Mouse (Mus musculus) embryonic facial prominence, embryonic 13.5 days (tissue): Measurements from ENCODE around the gene Zfhx3. TPM values are rescaled to one million over a fixed set of nuclear protein-coding genes. Genes with fewer than 3 reads are reported as not detected.

Source experiments
- ATAC-seq: fragments of 200-750 bp; cut with Nextera tagmentation; 2 replicates; pipeline ENCODE4 v1.8.0; 2017; ENCODE audit warnings: low read depth; ENCODE audit not compliant: insufficient number of reproducible peaks, insufficient read depth, low FRiP score, low TSS enrichment
- H3K27ac ChIP-seq: fragments of 300-500 bp; sonication (generic); 2 replicates; pipeline ENCODE4 v1.5.1; 2015; ENCODE audit warnings: moderate library complexity, mild to moderate bottlenecking, inconsistent platforms
- H3K27me3 ChIP-seq: fragments of 300-500 bp; sonication (generic); 2 replicates; pipeline ENCODE4 v1.6.1; 2015; ENCODE audit warnings: mild to moderate bottlenecking, inconsistent platforms
- H3K36me3 ChIP-seq: fragments of 300-500 bp; sonication (generic); 2 replicates; pipeline ENCODE4 v1.6.1; 2015; ENCODE audit warnings: mild to moderate bottlenecking, inconsistent platforms
- H3K4me1 ChIP-seq: fragments of 300-500 bp; sonication (generic); 2 replicates; pipeline ENCODE4 v1.6.1; 2015; ENCODE audit warnings: inconsistent platforms
- H3K4me2 ChIP-seq: fragments of 300-500 bp; sonication (generic); 2 replicates; pipeline ENCODE4 v1.6.1; 2015; ENCODE audit warnings: moderate library complexity, mild to moderate bottlenecking, inconsistent platforms
- H3K4me3 ChIP-seq: fragments of 300-500 bp; sonication (generic); 2 replicates; pipeline ENCODE4 v1.5.1; 2015; ENCODE audit warnings: mild to moderate bottlenecking, inconsistent platforms
- H3K9ac ChIP-seq: fragments of 300-500 bp; sonication (generic); 2 replicates; pipeline ENCODE4 v1.6.1; 2015; ENCODE audit warnings: mild to moderate bottlenecking, inconsistent platforms
- H3K9me3 ChIP-seq: fragments of 300-500 bp; sonication (generic); 2 replicates; pipeline ENCODE4 v1.6.1; 2016; ENCODE audit warnings: inconsistent platforms
- WGBS: fragments of 180-500 bp; shearing (Covaris S2); methylation state at CpG from one replicate; pipeline ENCODE4 v1.1.7; 2015; ENCODE audit warnings: mixed read lengths; 5-methylcytosine and 5-hydroxymethylcytosine counted together
- polyA plus RNA-seq: library from polyadenylated mRNA; unstranded; fragments of >200 nt; fragmentation: Nextera tagmentation; extraction: Ambion mirVana; gene quantifications from 2 replicates; pipeline ENCODE4 v1.2.1, GENCODE M21; 2015

Zfhx3 gene
- polyA plus RNA-seq, 1 experiment from 2014 or later, result 29.9 TPM

GRCm38 (mm10) chr8:108243270-108243669 is 300.8 kb downstream of the Zfhx3 start:
- H3K27me3 ChIP-seq, result no peaks in the 10 kb centered on the region
- no peak for ATAC-seq
- H3K9ac ChIP-seq, result no peak overlapping the region
- peak overlapping the region; percentile 64; the same call in 1 of the 2 replicates for H3K27ac ChIP-seq
- peak overlapping the region; percentile 11; the same call in 1 of the 2 replicates for H3K4me2 ChIP-seq
- H3K4me1 ChIP-seq, result peaks cover 48% of the 10 kb centered on the region
- no peak overlapping the region for H3K4me3 ChIP-seq
- WGBS, result 19% methylated on average over 9 of the region's 9 CpGs
- H3K36me3 ChIP-seq, result no peaks in the 10 kb centered on the region
- no peaks in the 10 kb centered on the region for H3K9me3 ChIP-seq

GRCm38 (mm10) chr8:108244636-108245494 is 302.4 kb downstream of the Zfhx3 start:
- Histone ChIP-seq H3K4me3 (no peak overlapping the region; the same call in 1 of the 2 replicates), H3K27ac (no peak overlapping the region), H3K4me1 (peaks cover 46% of the 10 kb centered on the region), H3K9ac (0 out of 2 replicates have a peak overlapping the region, but pooled peaks have one; percentile 27), H3K4me2 (peak overlapping the region; percentile 47), H3K36me3 (no peaks in the 10 kb centered on the region), H3K9me3 (no peaks in the 10 kb centered on the region), H3K27me3 (no peaks in the 10 kb centered on the region)
- WGBS, result 41% methylated on average over 17 of the region's 17 CpGs
- ATAC-seq, result no peak

GRCm38 (mm10) chr8:108245575-108245974 is 303.1 kb downstream of the Zfhx3 start:
- no peak overlapping the region for H3K27ac ChIP-seq
- H3K9ac ChIP-seq, result no peak overlapping the region
- H3K9me3 ChIP-seq, result no peaks in the 10 kb centered on the region
- H3K27me3 ChIP-seq, result no peaks in the 10 kb centered on the region
- no peak overlapping the region for H3K4me2 ChIP-seq
- no peaks in the 10 kb centered on the region for H3K36me3 ChIP-seq
- no peak overlapping the region for H3K4me3 ChIP-seq
- H3K4me1 ChIP-seq, result peaks cover 45% of the 10 kb centered on the region
- WGBS, result 56% methylated on average over 8 of the region's 8 CpGs
- no peak for ATAC-seq

- Histone ChIP-seq H3K4me2 (peak overlapping the region; percentile 12; the same call in 1 of the 2 replicates), H3K27ac (peak overlapping the region; percentile 48; the same call in 1 of the 2 replicates), H3K9me3 (no peaks in the 10 kb centered on the region), H3K27me3 (no peaks in the 10 kb centered on the region), H3K36me3 (no peaks in the 10 kb centered on the region), H3K4me3 (no peak overlapping the region), H3K4me1 (peaks cover 38% of the 10 kb centered on the region), H3K9ac (0 out of 2 replicates have a peak overlapping the region, but pooled peaks have one; percentile 40)
- ATAC-seq, result no peak
- 44% methylated on average over 22 of the region's 22 CpGs for WGBS
These were observed 303.8 kb downstream of the Zfhx3 start for GRCm38 (mm10) chr8:108246035-108246933.

GRCm38 (mm10) chr8:108246934-108247417 is 304.5 kb downstream of the Zfhx3 start:
- H3K27ac ChIP-seq, result no peak overlapping the region
- no peak overlapping the region for H3K4me3 ChIP-seq
- ATAC-seq, result no peak
- no peak overlapping the region for H3K9ac ChIP-seq
- no peaks in the 10 kb centered on the region for H3K27me3 ChIP-seq
- peaks cover 35% of the 10 kb centered on the region for H3K4me1 ChIP-seq
- no peaks in the 10 kb centered on the region for H3K36me3 ChIP-seq
- no peaks in the 10 kb centered on the region for H3K9me3 ChIP-seq
- H3K4me2 ChIP-seq, result no peak overlapping the region
- WGBS, result 49% methylated on average over 7 of the region's 7 CpGs

- Histone ChIP-seq H3K4me1 (no peaks in the 10 kb centered on the region), H3K27ac (no peak overlapping the region), H3K4me2 (no peak overlapping the region), H3K36me3 (no peaks in the 10 kb centered on the region), H3K9ac (no peak overlapping the region), H3K4me3 (no peak overlapping the region), H3K9me3 (no peaks in the 10 kb centered on the region), H3K27me3 (no peaks in the 10 kb centered on the region)
- WGBS, result 51% methylated on average over 11 of the region's 11 CpGs
- no peak for ATAC-seq
These were observed 322.2 kb downstream of the Zfhx3 start for GRCm38 (mm10) chr8:108264593-108265160.

GRCm38 (mm10) chr8:108277960-108278359 is 335.5 kb downstream of the Zfhx3 start:
- Histone ChIP-seq H3K4me2 (no peak overlapping the region), H3K27me3 (no peaks in the 10 kb centered on the region)
- ATAC-seq, result no peak

GRCm38 (mm10) chr8:108281981-108282380 is 339.5 kb downstream of the Zfhx3 start:
- no peaks in the 10 kb centered on the region for H3K36me3 ChIP-seq
- no peak overlapping the region for H3K4me3 ChIP-seq
- no peak overlapping the region for H3K27ac ChIP-seq
- H3K9me3 ChIP-seq, result no peaks in the 10 kb centered on the region
- H3K4me1 ChIP-seq, result peaks cover 5% of the 10 kb centered on the region; the same call in 1 of the 2 replicates
- H3K27me3 ChIP-seq, result no peaks in the 10 kb centered on the region
- H3K4me2 ChIP-seq, result no peak overlapping the region
- no peak for ATAC-seq
- no peak overlapping the region for H3K9ac ChIP-seq
- WGBS, result 70% methylated on average over 12 of the region's 12 CpGs

More at GRCm38 (mm10) chr8:108277960-108278359, 335.5 kb downstream of the Zfhx3 start:
- H3K27ac ChIP-seq, result no peak overlapping the region
- no peaks in the 10 kb centered on the region for H3K36me3 ChIP-seq
- H3K4me3 ChIP-seq, result no peak overlapping the region
- 94% methylated on average over 2 of the region's 2 CpGs for WGBS
- H3K4me1 ChIP-seq, result no peaks in the 10 kb centered on the region
- no peak overlapping the region for H3K9ac ChIP-seq
- no peaks in the 10 kb centered on the region for H3K9me3 ChIP-seq

- Histone ChIP-seq H3K9ac (no peak overlapping the region), H3K9me3 (no peaks in the 10 kb centered on the region), H3K4me2 (no peak overlapping the region), H3K4me3 (no peak overlapping the region), H3K27ac (no peak overlapping the region), H3K4me1 (peaks cover 9% of the 10 kb centered on the region), H3K36me3 (no peaks in the 10 kb centered on the region), H3K27me3 (peaks cover 3% of the 10 kb centered on the region; the same call in 1 of the 2 replicates)
- 65% methylated on average over 5 of the region's 5 CpGs for WGBS
- no peak for ATAC-seq
These were observed 343.7 kb downstream of the Zfhx3 start for GRCm38 (mm10) chr8:108286117-108286516.

GRCm38 (mm10) chr8:108300964-108301615 is 358.6 kb downstream of the Zfhx3 start:
- no peaks in the 10 kb centered on the region for H3K9me3 ChIP-seq
- no peaks in the 10 kb centered on the region; the same call in 1 of the 2 replicates for H3K27me3 ChIP-seq
- 0 out of 2 replicates have a peak, but pooled peaks cover 11% of the 10 kb centered on the region for H3K4me1 ChIP-seq
- ATAC-seq, result no peak
- no peaks in the 10 kb centered on the region for H3K36me3 ChIP-seq
- no peak overlapping the region for H3K4me3 ChIP-seq
- no peak overlapping the region for H3K9ac ChIP-seq
- no peak overlapping the region for H3K4me2 ChIP-seq
- 50% methylated on average over 9 of the region's 9 CpGs for WGBS
- no peak overlapping the region for H3K27ac ChIP-seq
